Mouse (Mus musculus): ENCODE measurements around the gene Lypd6.

Lypd6 gene

GRCm38 (mm10) chr2:50066246-50066967 is at the start of gene Lypd6:
Gene Lypd6, plus strand, starts transcription at chr2:50066429.
- peak; percentile 58 for DNase-seq

DNA sequence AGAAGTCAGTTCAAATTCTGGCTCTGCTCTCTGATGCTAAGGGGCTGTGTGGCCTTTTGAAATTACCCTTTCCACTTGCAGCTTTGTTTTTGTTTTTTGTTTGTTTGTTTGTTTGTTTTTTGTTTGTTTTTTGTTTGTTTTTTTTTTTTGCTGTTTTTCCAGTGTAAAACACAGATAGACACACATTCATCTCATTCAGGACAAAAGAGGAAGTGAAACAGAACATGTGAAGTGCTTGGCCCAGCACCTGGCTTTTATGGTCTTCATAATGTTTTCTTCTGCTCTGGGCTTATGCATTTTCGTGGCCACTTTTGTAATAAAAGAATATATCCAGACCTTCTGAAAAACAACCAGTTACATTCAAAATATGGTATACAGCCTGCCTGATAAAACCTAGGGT is 46.8 kb upstream of the Lypd6 start:
- DNase-seq, result no peak

GRCm38 (mm10) chr2:50025549-50025948 is 40.7 kb upstream of the Lypd6 start:
- no peak for DNase-seq

DNA sequence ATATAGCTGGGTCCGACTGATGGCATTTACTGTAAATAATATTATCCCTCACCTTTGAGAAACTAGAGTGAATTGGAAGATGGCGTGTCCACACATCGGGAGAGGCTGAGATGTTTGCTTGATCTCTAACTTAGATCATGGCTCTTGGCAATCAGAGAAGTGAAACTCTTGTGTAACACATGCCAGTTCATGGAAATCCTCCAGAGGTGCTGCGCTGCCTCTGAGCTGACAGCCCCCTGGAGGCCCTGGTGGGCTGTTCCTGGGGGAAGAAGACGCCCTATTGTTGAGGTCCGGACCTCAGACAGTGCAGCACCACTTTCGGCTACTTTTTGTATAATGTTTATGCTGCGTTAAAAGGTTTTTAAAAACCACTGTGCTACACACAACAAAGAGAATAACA is 37.3 kb upstream of the Lypd6 start:
- no peak for DNase-seq

DNA sequence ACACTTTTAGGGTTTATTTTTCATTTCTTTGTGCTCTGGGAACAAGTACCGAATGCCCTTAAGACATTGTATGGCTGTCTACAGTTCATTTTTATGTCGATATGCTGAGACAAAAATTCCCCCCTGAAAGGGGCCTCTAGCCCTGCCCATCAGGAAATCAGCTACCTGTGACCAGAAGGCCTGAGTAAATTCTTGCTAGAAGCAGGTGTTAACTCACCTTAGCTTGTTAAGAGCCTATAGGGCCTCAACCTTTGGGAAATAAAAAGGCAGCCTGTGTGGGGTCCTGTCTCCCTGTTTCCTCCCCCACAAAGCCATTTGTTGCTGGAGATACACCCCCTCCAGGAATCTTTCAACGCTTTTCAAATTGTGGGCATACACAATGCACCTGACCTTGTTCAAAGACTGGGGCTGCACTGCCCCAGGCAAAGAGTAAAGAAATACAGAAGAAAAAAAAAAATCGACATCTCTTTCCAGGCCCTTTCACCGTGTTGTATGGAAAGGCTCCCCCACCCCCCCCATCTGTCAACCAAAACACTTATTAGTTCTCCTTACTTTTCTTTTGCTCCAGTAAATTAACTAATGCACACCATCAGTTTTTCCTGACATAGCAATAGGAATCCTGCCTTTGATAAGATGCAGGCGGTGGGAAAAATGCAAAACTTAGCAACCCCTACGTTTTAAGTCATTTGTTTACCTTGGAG is 21.9 kb upstream of the Lypd6 start:
- DNase-seq, result no peak

- no peak for DNase-seq
Measured at GRCm38 (mm10) chr2:50044871-50045470, 21.3 kb upstream of the Lypd6 start.

GRCm38 (mm10) chr2:50045841-50046240 is 20.4 kb upstream of the Lypd6 start:
- DNase-seq, result no peak

- no peak for DNase-seq
Measured at GRCm38 (mm10) chr2:50048442-50048841, 17.8 kb upstream of the Lypd6 start.

DNA sequence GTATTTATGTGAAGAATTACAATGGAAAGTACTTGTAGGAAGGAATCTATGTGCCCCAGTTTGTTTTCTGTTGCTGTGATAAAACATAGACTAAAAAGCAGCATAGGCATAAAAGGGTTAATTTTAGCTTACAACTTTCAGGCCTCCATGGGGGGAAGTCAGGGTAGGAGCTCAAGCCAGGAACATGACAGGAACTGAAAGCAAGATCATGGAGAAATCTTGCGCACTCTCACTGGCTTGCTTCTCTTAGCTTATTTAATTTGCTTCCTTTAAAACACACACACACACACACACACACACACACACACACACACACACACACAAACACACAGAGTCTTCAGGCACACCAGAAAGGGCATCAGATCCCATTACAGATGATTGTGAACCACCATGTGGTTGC is 12.3 kb upstream of the Lypd6 start:
- DNase-seq, result no peak

DNA sequence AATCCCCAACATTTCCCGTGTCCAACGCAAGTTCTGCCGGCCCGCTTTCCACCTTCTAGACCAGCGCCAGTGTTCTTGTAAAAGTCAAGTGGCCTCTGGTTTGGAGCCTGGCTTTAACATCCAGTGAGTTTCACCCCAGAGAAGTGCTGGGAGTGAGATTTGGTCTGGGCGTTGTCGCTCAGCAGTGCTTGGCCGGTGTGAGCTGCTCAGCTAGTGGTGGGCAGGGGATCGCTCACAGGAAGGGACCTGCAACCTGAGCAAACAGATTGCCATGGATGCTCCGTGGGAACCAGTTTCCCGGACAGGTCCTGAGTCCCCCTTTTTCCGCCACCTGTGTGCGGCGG is 355 bp upstream of the Lypd6 start:
- DNase-seq, result peak; percentile 9

DNA sequence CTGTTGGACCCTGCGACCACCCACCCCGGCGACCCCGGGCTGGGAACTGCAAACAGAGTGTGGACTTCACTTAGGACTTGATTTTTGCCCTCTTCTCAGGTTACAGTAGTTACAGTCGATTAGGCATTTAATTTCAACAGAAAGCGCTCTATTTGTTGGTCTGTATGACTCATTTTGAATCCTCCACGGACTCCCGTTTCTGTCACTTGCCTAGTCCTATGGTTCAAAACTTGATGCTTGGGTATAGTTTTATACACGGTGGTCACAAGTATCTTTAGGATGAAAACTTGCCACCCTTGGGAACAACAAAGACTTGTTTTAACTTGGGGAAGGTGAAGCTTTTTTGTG is 713 bp downstream of the Lypd6 start:
- no peak for DNase-seq

GRCm38 (mm10) chr2:50069571-50070295 is 3.5 kb downstream of the Lypd6 start:
- no peak for DNase-seq

DNA sequence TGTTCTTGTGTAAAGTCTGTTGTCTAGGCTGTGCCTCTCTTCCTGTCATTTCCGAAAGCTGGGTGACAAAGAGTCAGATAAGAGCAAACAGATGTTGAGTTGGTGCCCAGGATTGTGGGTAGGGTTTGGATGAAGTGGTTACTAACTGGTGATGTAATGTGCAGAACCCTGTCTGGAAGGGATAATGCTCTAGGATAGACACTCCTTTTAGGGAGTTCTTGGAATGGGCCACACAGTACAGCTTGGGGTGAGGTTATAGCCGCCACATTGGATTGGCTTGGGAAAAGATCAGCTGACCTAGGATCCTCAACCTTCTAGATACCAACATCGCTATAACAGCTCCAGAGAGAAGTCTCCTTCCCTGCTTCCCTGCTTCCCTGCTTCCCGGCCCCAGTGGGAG is 5.9 kb downstream of the Lypd6 start:
- no peak for DNase-seq

GRCm38 (mm10) chr2:50084746-50085145 is 18.5 kb downstream of the Lypd6 start:
- no peak for DNase-seq

DNA sequence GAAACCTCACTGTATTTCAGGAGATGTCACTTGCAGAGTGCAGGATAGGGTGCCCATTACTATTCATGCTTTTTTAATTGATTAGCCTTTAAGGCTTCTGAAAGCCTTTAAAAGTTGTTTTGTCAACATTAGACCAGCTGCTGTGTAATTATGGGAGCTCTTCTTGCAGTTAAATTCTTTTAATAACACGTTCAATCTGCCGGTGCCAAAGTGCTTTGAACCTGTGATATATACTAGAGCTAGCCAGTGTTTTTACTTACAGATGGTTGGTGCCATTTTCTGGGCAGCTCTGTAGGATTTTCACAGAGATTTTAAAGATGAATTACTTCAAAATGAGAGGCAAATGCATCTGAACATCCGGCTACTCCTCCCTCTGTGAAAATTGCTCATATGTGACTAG is 21.5 kb downstream of the Lypd6 start:
- no peak for DNase-seq

- DNase-seq, result no peak
Measured at GRCm38 (mm10) chr2:50096336-50096735, 30.1 kb downstream of the Lypd6 start.

- no peak for DNase-seq
Measured at GRCm38 (mm10) chr2:50100364-50101151, 34.3 kb downstream of the Lypd6 start.

- no peak for DNase-seq
Measured at GRCm38 (mm10) chr2:50101152-50101450, 34.9 kb downstream of the Lypd6 start.

GRCm38 (mm10) chr2:50103850-50104503 is 37.7 kb downstream of the Lypd6 start:
- DNase-seq, result peak; percentile 15

- DNase-seq, result no peak
Measured at GRCm38 (mm10) chr2:50105590-50105989, 39.4 kb downstream of the Lypd6 start.

DNA sequence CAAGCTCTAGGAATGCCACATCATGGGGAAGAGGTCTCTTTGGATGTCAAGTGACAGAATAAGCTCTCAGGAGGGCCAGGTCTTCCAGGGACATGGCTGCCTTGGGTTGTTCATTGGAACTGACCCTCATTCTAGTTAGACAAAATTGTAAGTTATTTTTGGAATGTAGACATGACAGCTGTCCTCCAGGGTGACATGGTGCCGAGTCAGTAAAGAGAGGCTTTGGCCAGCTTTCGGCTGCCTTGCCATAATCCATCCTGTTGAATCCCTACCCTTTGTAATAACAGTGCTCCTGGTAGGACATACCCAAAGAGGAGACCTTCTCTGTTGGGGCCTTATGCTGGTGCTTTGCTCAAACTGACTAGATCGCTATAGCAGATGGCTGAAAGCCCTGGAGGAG is 39.8 kb downstream of the Lypd6 start:
- DNase-seq, result no peak

DNA sequence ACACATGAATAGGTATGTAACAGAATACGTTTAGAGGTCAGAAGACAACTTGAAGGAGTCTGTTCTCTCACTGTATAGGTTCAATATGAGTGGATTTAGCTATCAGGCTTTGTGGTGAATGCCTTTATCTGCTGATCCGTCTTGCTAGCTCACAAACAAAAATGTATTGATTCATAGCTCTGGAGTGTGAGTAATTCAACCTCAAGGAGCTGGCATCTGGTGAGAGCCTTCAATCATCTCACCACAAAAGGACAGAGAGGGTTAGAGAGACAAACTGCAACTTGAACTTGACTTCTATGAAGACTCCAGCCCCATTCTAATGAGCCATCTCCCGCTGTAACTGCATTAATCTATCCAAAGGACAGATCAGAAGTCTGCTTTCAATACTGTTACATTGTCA is 40.6 kb downstream of the Lypd6 start:
- no peak for DNase-seq

DNA sequence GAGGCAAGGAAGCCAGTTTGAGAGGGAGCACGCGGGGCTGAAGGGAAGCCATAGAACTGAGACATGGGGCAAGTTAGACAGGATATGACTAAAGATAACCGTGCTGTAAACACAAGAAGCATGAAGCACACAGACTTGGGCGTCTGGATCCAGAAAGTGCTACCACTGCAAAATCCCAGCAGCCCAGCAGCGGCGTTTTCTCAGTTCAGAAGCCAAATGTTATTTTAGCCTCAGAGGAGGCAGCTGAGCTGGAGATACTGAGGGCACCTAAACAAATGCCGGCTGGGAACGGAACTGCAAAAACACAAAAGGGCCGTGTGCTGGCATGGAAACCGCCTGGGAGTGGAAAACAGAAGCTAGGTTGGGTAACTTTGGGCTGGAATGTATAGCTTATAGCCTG is 43.9 kb downstream of the Lypd6 start:
- DNase-seq, result peak; percentile 12
